Mouse (Mus musculus) testis, adult 2 months (tissue): Measurements from ENCODE around the gene Frem3.

ENCODE experiments used
- CTCF ChIP-seq: fragments of 200-500 bp; IDR thresholded peaks from 2 replicates; pipeline ENCODE4 v1.5.1; 2012; ENCODE audit warnings: low read depth, mild to moderate bottlenecking, inconsistent platforms, low read length, moderate library complexity; ENCODE audit not compliant: control insufficient read depth, insufficient read depth, insufficient replicate concordance
- POLR2A ChIP-seq: fragments of 200-500 bp; IDR thresholded peaks from 2 replicates; pipeline ENCODE4 v1.6.1; 2012; ENCODE audit warnings: low read depth, mild to moderate bottlenecking, inconsistent platforms, low read length, moderate library complexity; ENCODE audit not compliant: control insufficient read depth

- no peak for TF ChIP-seq POLR2A
- no peak for TF ChIP-seq CTCF
Observed at GRCm38 (mm10) chr8:80610549-80611440, at the start of gene Frem3.
